Mouse (Mus musculus): ENCODE measurements around the gene Fbrs.
A peak's percentile ranks its signal among the peaks of the same experiment; 100 is the strongest.
"Not testable (repeated sequence)": the region's sequence is repeated elsewhere in the genome, so short reads cannot be mapped to it uniquely, and the experiment has no call there.

The Fbrs gene

DNA sequence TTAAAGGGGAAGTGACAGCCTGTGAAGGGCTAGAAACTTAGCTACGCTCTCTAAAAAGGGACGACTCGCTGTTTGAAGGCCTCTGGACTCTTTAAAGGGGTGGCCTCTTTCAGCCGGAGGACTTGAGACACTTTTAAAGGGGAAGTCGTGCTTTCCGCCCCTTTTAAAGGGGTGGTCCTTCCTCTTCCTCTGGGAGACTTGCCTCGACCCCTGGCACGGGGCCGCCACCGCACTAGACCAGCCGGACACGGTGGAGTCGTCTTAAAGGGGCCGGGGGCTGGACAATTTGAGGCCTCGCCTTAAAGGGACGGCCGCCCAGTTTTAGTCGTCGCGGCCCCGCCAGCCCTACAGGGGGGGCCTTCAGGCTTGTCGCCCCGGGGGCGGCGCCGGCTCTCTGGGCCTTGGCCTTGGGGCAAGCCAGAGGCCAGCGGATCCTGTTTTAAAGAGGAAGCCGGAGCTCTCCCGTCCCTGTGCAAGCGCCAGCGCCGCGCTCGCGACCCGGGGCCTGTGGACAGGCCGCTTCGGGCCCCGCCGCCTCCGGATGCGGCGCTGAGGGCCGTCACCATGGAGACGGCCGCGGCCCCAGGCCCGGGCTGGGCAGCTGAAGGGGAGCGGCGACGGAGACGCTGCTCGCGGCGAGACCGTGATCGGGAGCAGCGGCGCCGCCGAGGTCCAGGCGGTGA, at the start of gene Fbrs:
TSS of gene Fbrs (plus strand) at position 565 of the 683 bp plus-strand sequence.
- TF ChIP-seq GATA4 (IDR thresholded peaks at IDR 0.05; ENCODE audit: insufficient replicate concordance, low read length): peak; percentile 9; the same call in 1 of the 2 replicates

DNA sequence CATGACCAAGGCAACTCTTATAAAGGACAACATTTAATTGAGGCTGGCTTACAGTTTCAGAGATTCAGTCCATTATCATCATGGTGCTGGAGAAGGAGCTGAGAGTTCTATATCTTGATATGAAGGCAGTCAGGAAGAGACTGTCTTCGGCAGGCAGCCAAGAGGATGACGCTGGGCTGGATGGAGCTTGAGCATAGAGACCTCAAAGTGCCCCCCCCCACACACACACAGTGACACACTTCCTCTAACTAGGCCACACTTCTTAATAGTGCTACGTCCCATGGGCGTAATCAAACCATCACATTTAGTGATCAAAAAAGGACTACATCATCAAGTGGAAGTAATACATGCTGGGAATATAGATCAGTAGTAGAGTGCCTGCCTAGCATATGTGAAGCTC, 43.8 kb upstream of the Fbrs start:
- no peak for TF ChIP-seq GATA4 (IDR thresholded peaks at IDR 0.05; ENCODE audit: insufficient replicate concordance, low read length)

DNA sequence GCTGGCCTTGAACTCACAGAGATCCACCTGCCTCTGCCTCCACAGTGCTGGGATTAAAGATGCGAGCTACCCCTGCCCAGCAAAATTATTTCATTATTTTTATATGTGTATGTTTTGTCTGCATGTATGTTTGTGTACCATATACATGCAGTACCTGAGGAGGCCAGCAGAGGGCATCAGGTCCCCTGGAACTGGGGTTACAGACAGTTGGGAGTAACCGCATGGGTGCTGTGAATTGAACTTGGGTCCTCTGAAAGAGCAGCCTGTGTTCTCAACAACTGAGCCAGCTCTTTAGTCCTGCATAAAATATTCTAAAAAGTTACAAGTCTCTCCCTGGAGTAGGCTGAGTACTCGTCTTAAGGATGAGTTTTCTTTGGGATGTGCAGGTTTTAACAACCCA, 41.3 kb upstream of the Fbrs start:
- no peak for TF ChIP-seq GATA4 (IDR thresholded peaks at IDR 0.05; ENCODE audit: insufficient replicate concordance, low read length)

DNA sequence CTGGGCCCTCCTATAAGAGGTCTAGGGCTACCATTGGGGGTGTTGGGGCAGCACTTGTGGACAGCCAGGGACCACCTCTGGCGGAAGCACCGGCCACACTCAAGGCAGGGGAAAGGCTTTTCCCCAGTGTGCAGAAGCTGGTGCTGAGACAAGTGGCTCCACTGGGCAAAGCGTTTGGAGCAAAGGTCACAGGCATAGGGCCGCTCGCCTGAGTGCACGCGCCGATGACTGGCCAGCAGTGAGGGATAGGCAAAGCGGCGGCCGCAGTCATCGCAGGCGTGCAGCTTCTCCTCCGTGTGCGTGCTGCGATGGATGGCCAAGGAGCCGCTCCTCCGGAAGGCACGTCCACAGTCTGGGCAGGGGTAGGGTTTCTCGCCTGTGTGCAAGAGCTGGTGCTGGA, 35.0 kb upstream of the Fbrs start:
- no peak for TF ChIP-seq GATA4 (IDR thresholded peaks at IDR 0.05; ENCODE audit: insufficient replicate concordance, low read length)

DNA sequence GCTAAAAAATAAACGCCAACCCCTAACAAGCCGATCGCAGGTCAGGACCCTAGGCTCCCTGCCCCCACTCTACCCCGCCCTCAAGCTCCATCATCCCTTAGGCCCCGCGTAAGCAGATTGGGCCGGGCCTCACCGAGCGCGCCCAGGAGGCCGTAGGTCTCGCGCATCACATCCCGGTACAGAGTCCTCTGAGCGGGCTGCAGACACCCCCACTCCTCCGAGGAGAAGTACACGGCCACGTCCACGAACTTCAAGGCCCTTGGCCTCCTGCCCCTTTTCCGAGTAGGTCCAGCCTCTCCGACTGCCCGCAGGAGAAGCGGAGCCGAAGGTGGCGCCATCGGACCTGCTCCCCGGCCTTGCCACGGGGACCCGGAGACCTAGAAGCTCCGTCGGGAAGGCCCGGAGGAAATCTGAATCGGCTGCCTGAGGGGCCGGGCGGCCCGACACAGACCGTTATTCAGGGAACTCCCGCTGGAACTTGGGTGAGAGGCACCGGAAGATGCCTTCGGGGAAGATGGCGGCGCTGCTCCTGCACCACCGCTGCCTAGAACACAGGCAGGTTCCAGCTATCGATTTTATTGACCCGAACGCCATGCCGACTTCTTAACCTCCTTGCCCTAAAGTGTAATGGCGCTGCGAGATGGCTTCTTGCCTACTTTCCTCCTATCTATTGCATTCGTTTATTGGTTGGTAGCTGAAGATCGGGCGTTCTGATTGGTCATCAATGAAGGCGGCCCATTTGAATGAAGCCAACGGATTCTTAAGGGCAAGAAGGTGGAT, 30.3 kb upstream of the Fbrs start, which contains the start of gene Zfp689:
TSS of gene Zfp689 (minus strand) at position 638 of the 780 bp plus-strand sequence.
- no peak for TF ChIP-seq GATA4 (IDR thresholded peaks at IDR 0.05; ENCODE audit: insufficient replicate concordance, low read length)

DNA sequence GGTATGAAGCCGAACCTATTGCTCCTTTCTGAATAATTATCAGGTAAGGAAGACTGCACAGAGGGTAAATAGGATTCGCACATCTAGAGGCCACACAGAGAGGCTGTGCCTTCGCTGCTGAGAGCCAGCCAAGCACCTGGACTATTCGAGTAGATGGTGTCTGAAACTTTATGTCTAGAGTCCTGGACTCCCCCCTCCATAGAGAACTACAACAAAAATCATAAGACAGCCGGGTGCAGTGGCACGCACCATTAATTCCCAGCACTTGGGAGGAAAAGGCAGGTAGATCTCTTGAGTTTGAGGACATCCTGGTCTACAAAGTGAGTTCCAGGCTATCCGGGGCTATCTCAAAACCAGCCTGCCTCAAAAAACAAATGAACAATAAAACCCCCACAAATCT, 29.0 kb upstream of the Fbrs start:
- no peak for TF ChIP-seq GATA4 (IDR thresholded peaks at IDR 0.05; ENCODE audit: insufficient replicate concordance, low read length)

DNA sequence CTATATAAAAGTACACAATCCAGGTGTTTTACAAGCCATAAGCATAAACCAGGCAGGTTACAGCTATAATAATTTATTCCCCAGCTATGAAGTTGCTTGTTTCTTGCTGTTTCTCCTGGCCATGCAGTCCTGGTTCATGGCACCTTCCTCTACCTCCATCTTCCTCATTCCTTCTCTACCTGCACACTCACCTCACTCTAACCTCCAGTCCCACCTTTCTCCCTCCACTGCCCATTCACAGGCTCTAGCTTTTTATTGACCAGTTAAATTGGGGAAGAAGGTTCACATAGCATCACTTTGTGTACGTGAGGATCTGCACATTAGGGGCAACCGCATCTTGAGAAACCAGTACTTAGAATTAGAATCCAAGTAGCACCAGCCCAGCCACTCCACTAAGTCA, 25.9 kb upstream of the Fbrs start:
- TF ChIP-seq GATA4 (IDR thresholded peaks at IDR 0.05; ENCODE audit: insufficient replicate concordance, low read length): no peak

DNA sequence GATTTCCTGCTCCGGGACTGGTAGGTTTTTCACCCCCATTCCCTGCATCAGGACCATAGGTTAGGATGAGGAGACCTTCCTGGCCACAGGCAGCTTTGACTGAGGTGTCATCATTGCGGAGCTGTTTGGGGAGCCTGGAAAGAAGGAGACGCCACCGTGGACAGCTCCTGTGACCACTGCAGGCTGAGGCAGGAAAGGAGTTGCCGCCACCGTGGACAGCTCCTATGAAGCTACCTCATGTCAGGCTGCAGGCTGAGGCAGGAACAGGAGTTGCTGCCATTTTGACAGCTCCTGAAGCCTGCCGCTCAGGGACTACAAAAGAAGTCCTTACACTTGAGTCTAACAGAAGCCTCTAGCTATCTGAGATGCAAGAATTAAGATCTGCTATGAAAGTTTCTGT, 24.1 kb upstream of the Fbrs start:
- no peak for TF ChIP-seq GATA4 (IDR thresholded peaks at IDR 0.05; ENCODE audit: insufficient replicate concordance, low read length)

DNA sequence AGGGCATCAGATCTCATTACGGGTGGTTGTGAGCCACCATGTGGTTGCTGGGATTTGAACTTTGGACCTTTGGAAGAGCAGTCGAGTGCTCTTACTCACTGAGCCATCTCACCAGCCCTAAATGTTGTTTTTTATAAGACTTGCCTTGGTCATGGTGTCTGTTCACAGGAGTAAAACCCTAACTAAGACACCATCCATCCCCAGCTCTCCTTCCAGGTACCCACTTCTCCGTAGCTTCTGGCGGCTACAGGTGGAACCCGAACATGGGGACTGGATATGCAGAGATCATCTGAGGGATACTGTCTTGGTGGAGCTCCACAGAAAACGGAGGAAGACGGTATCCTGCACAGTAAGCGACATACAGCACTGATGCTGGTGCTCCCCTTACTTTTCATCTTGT, 19.7 kb upstream of the Fbrs start, which contains the start of gene Prr14:
TSS of gene Prr14 (plus strand) at position 301 of the 400 bp plus-strand sequence.
- not testable (repeated sequence) for TF ChIP-seq GATA4 (IDR thresholded peaks at IDR 0.05; ENCODE audit: insufficient replicate concordance, low read length)

DNA sequence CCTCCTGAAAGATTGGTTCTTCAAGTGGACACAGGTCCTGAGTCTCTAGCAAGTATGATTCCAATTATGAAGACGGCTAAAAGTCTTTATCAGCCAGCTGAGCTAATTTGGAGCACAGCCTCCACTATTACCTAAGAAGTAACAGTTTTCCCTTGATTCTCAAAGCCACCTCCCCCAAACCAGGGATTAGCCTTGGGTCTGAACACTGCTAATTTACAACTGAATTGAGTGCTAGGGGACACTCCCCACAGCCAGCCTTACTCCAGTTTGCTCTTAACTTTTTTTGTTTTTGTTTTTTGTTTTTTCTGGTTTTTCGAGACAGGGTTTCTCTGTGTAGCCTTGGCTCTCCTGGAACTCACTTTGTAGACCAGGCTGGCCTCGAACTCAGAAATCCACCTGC, 13.8 kb upstream of the Fbrs start:
- TF ChIP-seq GATA4 (IDR thresholded peaks at IDR 0.05; ENCODE audit: insufficient replicate concordance, low read length): no peak

DNA sequence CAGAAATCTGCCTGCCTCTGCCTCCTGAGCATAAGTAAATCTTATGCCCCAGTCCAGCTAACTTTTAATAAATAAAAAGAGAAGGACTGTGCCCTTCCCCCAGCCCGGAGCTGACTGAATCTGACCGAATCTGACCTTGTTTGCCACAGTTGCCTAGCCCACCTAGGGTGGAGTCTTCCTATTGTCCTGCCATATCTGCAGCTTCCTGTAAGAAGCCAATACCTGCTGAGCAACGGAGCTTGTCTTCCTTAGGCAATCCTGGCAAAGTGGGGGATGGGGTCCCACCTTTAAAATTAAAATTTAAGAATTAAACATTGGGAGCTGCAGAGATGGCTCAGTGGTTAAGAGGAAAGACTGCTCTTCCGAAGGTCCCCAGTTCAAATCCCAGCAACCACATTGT, 12.4 kb upstream of the Fbrs start:
- TF ChIP-seq GATA4 (IDR thresholded peaks at IDR 0.05; ENCODE audit: insufficient replicate concordance, low read length): no peak

DNA sequence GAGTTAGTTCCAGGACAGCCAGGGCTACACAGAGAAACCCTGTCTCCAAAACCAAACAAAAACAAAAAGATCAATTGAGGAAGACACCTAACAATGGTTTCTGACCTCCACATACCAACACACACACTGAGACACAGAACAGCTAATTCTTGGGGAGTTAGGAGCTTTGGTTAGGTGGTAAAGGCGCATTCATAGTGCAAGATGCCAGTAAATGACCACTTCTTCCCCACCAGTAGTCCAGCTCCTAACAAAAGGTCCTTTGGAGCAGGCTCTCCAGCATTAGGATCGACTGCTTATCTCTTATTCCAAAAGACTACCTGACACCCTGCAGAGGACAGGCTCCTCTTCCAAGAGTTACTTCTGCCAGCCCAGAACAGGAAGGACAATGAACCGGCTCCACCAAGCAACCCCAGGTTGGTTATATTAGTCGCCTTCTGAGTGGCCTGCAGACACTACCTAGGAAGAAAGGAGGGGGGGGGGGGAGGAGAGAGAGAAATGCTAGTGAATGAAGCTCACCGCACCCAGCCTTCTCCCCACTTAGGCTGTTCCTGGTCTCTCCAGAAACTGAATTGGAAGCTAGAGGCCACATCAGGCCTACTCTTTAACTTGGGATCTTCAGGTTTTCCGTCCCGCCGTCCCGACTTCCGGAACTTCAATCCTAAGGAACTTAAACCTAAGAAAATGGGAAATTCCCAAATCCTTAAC, 8.8 kb upstream of the Fbrs start:
- TF ChIP-seq GATA4 (IDR thresholded peaks at IDR 0.05; ENCODE audit: insufficient replicate concordance, low read length): no peak

DNA sequence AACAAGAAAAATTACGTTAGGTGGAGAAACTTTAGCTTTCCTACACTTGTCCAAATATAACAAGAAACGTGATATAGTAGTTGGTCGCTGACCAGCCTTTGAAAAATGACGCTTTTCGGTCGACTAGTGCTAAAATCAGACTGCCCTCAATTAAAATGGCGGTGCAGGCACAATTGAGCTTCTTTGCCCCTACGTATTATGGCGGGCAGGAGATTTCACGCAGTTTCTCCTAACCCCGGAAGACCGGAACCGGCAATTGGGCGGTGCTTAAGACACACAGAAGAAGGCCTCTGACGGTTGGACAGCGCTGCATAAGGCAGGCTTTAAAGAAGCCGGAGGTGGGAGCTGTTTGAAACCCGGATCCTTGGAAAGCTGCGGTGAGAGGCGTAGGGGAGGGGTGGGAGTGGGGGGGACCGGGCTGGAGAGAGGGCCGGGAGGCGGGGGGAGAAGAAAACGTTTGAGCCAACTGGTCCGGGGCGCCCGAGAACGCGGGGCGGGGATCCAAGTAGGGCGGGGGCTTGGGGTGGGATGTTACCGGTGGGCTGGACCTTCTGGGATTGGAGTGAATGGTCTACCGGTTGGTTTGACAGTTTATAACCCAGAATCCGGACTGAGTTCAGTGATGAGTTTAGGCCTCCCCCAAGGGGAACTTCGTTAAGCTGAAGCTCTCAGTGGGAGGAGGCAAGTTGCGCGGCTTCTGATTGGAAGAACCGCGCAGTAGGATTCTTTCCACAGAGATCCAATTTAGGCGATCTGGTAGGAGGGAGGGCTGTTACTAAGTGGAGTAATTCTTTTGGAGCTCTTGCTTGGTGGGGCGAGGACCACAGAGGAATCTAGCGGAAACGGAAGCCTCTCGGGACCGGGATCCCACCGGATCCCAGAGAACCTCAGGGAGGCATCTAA, 8.0 kb upstream of the Fbrs start:
- TF ChIP-seq GATA4 (IDR thresholded peaks at IDR 0.05; ENCODE audit: insufficient replicate concordance, low read length): no peak

DNA sequence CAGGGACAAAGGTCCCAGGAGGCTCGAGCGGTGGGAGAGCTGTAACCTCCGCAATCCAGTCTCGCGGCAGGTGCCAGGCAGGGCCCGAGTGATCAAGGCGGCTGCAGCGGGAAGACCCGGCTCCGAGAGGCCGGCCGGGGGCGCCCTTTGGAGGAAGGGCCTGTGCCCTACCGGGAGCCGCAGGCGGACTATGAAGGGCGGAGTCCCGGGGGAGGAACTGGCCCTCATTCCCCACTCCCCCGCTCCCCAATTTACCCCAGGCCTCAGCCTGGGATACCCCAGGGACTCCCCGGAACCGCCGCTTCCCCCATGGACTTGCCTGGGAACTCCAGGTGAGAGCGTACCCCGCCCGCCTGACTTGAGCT, 7.4 kb upstream of the Fbrs start:
- no peak for TF ChIP-seq GATA4 (IDR thresholded peaks at IDR 0.05; ENCODE audit: insufficient replicate concordance, low read length)

DNA sequence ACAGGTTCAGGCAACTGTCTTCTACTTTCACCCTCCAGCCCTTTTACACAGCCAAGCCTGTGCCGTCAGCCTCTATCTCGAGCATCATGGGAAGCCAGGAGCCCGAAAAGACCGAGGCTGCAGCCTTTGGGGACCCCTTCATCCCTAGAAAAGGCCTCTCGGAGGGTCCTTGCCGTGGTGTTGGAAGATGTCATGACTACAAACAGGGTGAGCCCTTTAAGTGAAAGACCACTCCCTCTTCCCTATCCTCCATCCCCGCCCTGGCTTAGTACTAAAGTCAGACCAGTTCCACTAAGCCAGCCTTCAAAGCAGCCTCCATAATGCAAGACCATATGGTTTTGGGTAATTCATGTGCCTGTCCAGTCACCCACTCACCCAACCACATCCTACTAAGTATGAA, 6.9 kb upstream of the Fbrs start:
- no peak for TF ChIP-seq GATA4 (IDR thresholded peaks at IDR 0.05; ENCODE audit: insufficient replicate concordance, low read length)

Measured in liver, adult (tissue).